Mouse (Mus musculus): ENCODE measurements at regions not wholly inside any gene's neighbourhood (a gene's known extent, or its start where the extent isn't known, plus 50 kb on each side); places are given as distances from the start of the nearest gene placed in this dataset.

DNA sequence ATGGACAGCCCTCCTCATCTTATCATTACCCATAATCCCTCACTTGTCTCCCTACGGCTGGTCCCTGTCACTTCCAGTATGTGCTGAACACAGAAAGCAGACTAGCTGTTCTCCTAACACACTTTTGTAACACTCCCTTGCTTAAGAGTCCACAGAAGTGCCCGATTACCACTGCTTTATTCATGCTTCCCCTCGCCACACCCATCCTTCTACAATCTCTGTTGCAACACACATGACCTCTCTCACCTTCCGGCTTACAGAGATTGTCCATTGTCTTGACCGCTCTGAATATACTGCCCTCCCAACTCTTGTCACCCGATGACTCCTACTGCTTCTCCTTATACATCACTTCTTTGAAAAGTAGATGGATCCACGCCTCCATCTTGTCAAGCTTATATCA lies 132.9 kb downstream of the Snx18 start:
- no peak for TF ChIP-seq POLR2A (IDR thresholded peaks at IDR 0.05; ENCODE audit: borderline replicate concordance, extremely low read depth, insufficient read depth, insufficient read length, poor library complexity, severe bottlenecking)
- no peak for TF ChIP-seq CTCF (IDR thresholded peaks at IDR 0.05; ENCODE audit: borderline replicate concordance, extremely low read depth, insufficient read depth, insufficient read length)
